Mouse (Mus musculus): ENCODE measurements around the gene Celf1.

GRCm38 (mm10) chr2:90939750-90940149 lies 432 bp upstream of the Celf1 start:
- TF ChIP-seq CTCF (IDR thresholded peaks at IDR 0.05; ENCODE audit: low read depth) (no peak), EP300 (IDR thresholded peaks at IDR 0.05; ENCODE audit: low read depth) (no peak)
